Comparison of ENCODE assay signal across 9 mouse cellular contexts in the genomic region with DNA sequence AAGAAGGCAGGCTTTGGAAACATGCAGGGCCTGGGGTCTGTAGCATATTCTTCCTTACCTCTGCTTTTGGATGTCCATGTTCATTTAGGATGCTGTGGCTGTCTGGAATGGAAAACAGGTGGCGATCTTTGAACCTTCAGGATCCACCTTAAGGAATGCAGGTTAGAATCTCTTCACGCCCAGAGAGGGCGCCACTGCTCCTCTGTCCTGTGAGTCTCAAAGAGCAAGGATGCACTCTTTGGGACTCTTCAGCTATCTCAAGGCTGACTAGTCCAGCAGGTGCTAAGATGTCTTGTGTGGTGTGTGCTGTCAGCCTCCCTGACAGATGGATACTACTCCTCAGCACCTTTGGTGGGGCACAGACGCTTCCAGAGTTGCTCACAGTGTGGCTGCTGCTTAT. TPM values are rescaled to one million over a fixed set of nuclear protein-coding genes. Genes with fewer than 3 reads are reported as not detected.
DNase-seq lines count a peak whose midpoint lies in the region; ATAC-seq and TF ChIP-seq lines count a peak whose summit lies in the region.
"Had no signal": no experiment of that assay in that cellular context is flagged by ENCODE, and none has a peak within 500 bp of the region (broad histone marks: within the 10 kb centered on the region; RNA-seq: fewer than 3 reads in every experiment).

No protein-coding gene starts in this region.

- WGBS in midbrain, postnatal 0 days, result 66% methylated on average over 4 of the region's 4 CpGs
- 64% methylated on average over 4 of the region's 4 CpGs for WGBS in midbrain, embryonic 10.5 days
- WGBS in small intestine, adult 2 months, result 75% methylated on average over 4 of the region's 4 CpGs

- no peaks in the 10 kb centered on the region for H3K9me3 ChIP-seq in midbrain, postnatal 0 days (ENCODE audit: low read length)
- H3K9me3 ChIP-seq in midbrain, embryonic 10.5 days (replicated peaks), result no peaks in the 10 kb centered on the region
- H3K9me3 ChIP-seq: forebrain, embryonic 10.5 days had no signal

- no peak for ATAC-seq in midbrain, postnatal 0 days (ENCODE audit: low FRiP score)

- H3K4me2 ChIP-seq in midbrain, postnatal 0 days (ENCODE audit: low read depth, low read length, poor library complexity, severe bottlenecking), result no peak overlapping the region

- H3K9ac ChIP-seq in midbrain, postnatal 0 days (replicated peaks; ENCODE audit: low read length, poor library complexity, severe bottlenecking), result no peak overlapping the region

- no peaks in the 10 kb centered on the region for H3K4me1 ChIP-seq in midbrain, postnatal 0 days (ENCODE audit: insufficient read depth, low read length)
- no peaks in the 10 kb centered on the region for H3K4me1 ChIP-seq in midbrain, embryonic 10.5 days
- no peaks in the 10 kb centered on the region for H3K4me1 ChIP-seq in small intestine, adult 2 months (ENCODE audit: control insufficient read depth, insufficient read depth, insufficient read length, low read length)
- H3K4me1 ChIP-seq: forebrain, embryonic 10.5 days had no signal

- no peaks in the 10 kb centered on the region for H3K27me3 ChIP-seq in midbrain, postnatal 0 days (ENCODE audit: insufficient read depth, low read length)
- H3K27me3 ChIP-seq in midbrain, embryonic 10.5 days (ENCODE audit: low read depth, poor library complexity, severe bottlenecking), result no peaks in the 10 kb centered on the region
- no peaks in the 10 kb centered on the region for H3K27me3 ChIP-seq in small intestine, adult 2 months (ENCODE audit: control insufficient read depth, insufficient read depth, low read length)

- peaks cover 54% of the 10 kb centered on the region for H3K36me3 ChIP-seq in midbrain, postnatal 0 days (ENCODE audit: insufficient read depth, low read length)
- H3K36me3 ChIP-seq in midbrain, embryonic 10.5 days, result peaks cover 86% of the 10 kb centered on the region
- H3K36me3 ChIP-seq in small intestine, adult 2 months (ENCODE audit: control insufficient read depth, insufficient read depth, low read length), result peaks cover 20% of the 10 kb centered on the region; the same call in 1 of the 2 replicates

- peak; percentile 23 to 33 for DNase-seq in heart, postnatal 14 days
- no peak for DNase-seq in heart, adult 8-10 months (ENCODE audit: low spot score)
- DNase-seq in midbrain, postnatal 0 days (ENCODE audit: low spot score), result peak; percentile 7
- DNase-seq in midbrain, embryonic 10.5 days (ENCODE audit: low spot score), result no peak
- peak; percentile 31 for DNase-seq in brain, adult 2 months (ENCODE audit: low read depth, low spot score)
- DNase-seq in thymus, postnatal 36 days, result no peak

- no peak overlapping the region for H3K4me3 ChIP-seq in midbrain, postnatal 0 days (ENCODE audit: low read depth, low read length)
- H3K4me3 ChIP-seq in midbrain, embryonic 10.5 days, result no peak overlapping the region
- no peak overlapping the region for H3K4me3 ChIP-seq in small intestine, adult 2 months (ENCODE audit: low read depth, low read length)
- H3K4me3 ChIP-seq: forebrain, embryonic 10.5 days had no signal

- intact Hi-C loops in heart, postnatal 14 days (cut with DNase I), result no loop called here

- H3K27ac ChIP-seq in midbrain, postnatal 0 days (ENCODE audit: low read depth, low read length), result no peak overlapping the region
- H3K27ac ChIP-seq in midbrain, embryonic 10.5 days (replicated peaks), result no peak overlapping the region
- H3K27ac ChIP-seq in small intestine, adult 2 months (ENCODE audit: insufficient read depth, low read depth, low read length), result no peak overlapping the region
- H3K27ac ChIP-seq: forebrain, embryonic 10.5 days had no signal

- TF ChIP-seq POLR2A in small intestine, adult 2 months (IDR thresholded peaks at IDR 0.05; ENCODE audit: low read depth, low read length), result no peak

- TF ChIP-seq CTCF in midbrain, postnatal 0 days (IDR thresholded peaks at IDR 0.05), result peak; percentile 52
- peak; percentile 27; the same call in 1 of the 2 replicates for TF ChIP-seq CTCF in small intestine, adult 2 months (IDR thresholded peaks at IDR 0.05; ENCODE audit: extremely low read depth, insufficient read length, insufficient replicate concordance, low read depth, low read length)

RNA-seq across cellular contexts. Expression of a gene that starts 20.3 kb away (rescaled TPM):
- 1 to 10 TPM; 6.3 to 7.3 TPM for total RNA-seq in heart, postnatal 14 days (2021)
- total RNA-seq in heart, adult 8-10 months (2022), result 1 to 10 TPM; 3.5 to 6.3 (median 4.5) TPM
- 22.7 and 39.8 TPM in 2 replicates for total RNA-seq in midbrain, postnatal 0 days (2014; rRNA removed)
- polyA plus RNA-seq in midbrain, postnatal 0 days (2015; fragmentation: Nextera tagmentation; extraction: Ambion mirVana), result 13.5 and 14.4 TPM in 2 replicates
- polyA plus RNA-seq in midbrain, embryonic 10.5 days (2016; fragmentation: Nextera tagmentation; extraction: Ambion mirVana), result 27.0 and 34.9 TPM in 2 replicates
- polyA plus RNA-seq in small intestine, adult 2 months (2012; rRNA removed), result 4.2 and 8.4 TPM in 2 replicates

RNA-seq across cellular contexts. Expression of a gene that starts 20.6 kb away (rescaled TPM):
- total RNA-seq in heart, postnatal 14 days (2021), result 10 to 100 TPM; 14.5 to 14.6 TPM
- total RNA-seq in heart, adult 8-10 months (2022), result 10 to 100 TPM in 1 of 4 experiments, 1 to 10 TPM in 3; 9.4 to 11.3 (median 9.6) TPM
- total RNA-seq in midbrain, postnatal 0 days (2014; rRNA removed), result 17.4 and 22.3 TPM in 2 replicates
- polyA plus RNA-seq in midbrain, postnatal 0 days (2015; fragmentation: Nextera tagmentation; extraction: Ambion mirVana), result 2.7 and 3.2 TPM in 2 replicates
- 6.8 and 8.5 TPM in 2 replicates for polyA plus RNA-seq in midbrain, embryonic 10.5 days (2016; fragmentation: Nextera tagmentation; extraction: Ambion mirVana)
- 5.8 and 10.0 TPM in 2 replicates for polyA plus RNA-seq in small intestine, adult 2 months (2012; rRNA removed)

RNA-seq across cellular contexts. Expression of a gene that starts 47.2 kb away (rescaled TPM):
- 10 to 100 TPM; 35.5 to 39.1 TPM for total RNA-seq in heart, postnatal 14 days (2021)
- 10 to 100 TPM; 29.7 to 45.6 (median 39.3) TPM for total RNA-seq in heart, adult 8-10 months (2022)
- 11.1 and 11.2 TPM in 2 replicates for total RNA-seq in midbrain, postnatal 0 days (2014; rRNA removed)
- polyA plus RNA-seq in midbrain, postnatal 0 days (2015; fragmentation: Nextera tagmentation; extraction: Ambion mirVana), result 8.2 and 8.3 TPM in 2 replicates
- polyA plus RNA-seq in midbrain, embryonic 10.5 days (2016; fragmentation: Nextera tagmentation; extraction: Ambion mirVana), result 10.7 and 12.7 TPM in 2 replicates
- polyA plus RNA-seq in small intestine, adult 2 months (2012; rRNA removed), result 9.7 and 17.7 TPM in 2 replicates
- total RNA-seq: hematopoietic stem cell, adult 5-6 weeks had no signal

Comparison
In these comparisons a context has a peak if more than half of its experiments do, and no peak if none do; other contexts are left out.
1. DNase-seq: peak in heart, postnatal 14 days (2 of 2), midbrain, postnatal 0 days (single experiment) and brain, adult 2 months (single experiment); none in heart, adult 8-10 months (single experiment), midbrain, embryonic 10.5 days (single experiment) and thymus, postnatal 36 days (0 of 2).